Mouse (Mus musculus): ENCODE measurements around the gene Hectd4. TPM values are rescaled to one million over a fixed set of nuclear protein-coding genes. Genes with fewer than 3 reads are reported as not detected.

Gene Hectd4
- polyA plus RNA-seq, 1 experiment from 2014 or later: 26.5 TPM

DNA sequence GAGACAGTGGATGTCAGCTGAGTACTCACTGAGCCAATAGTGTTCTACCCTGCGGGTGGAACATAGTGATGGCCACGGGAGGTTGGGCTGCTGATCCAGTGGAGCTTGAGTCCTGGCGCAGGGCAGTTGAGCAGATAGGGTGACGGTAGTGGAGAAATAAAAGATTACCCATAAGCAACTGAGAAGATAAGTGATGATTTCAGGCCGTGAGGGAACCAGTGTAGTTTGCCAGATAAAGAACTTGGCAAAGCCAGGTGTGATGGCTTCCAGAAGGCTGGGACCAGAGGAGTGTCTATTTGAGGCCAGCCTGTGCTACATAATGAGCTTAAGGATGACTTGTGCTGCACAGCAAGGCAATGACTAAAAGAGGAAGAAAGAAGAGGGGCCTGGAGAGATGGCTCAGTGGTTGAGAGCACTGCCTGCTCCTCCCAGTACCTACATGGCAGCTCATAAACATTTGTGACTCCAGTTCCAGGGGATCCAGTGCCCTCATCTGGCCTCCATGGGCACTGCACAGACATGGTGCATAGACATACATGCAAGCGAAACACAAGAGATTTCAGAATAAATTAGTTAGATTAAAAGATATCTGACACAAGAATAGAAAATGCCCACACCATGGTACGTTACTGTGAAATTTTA lies 46.8 kb downstream of the Hectd4 start:
- ATAC-seq (replicated peaks): no peak
- Histone ChIP-seq H3K9ac (no peak overlapping the region), H3K4me3 (no peak overlapping the region), H3K36me3 (replicated peaks) (peaks cover 27% of the 10 kb centered on the region), H3K4me2 (no peak overlapping the region), H3K4me1 (no peaks in the 10 kb centered on the region), H3K27me3 (replicated peaks) (no peaks in the 10 kb centered on the region), H3K9me3 (no peaks in the 10 kb centered on the region), H3K27ac (no peak overlapping the region)
- WGBS: 89% methylated on average over 7 of the region's 7 CpGs

GRCm38 (mm10) chr5:121271046-121271445 lies 51.0 kb downstream of the Hectd4 start:
- no peak for ATAC-seq (replicated peaks)
- Histone ChIP-seq H3K27ac (no peak overlapping the region), H3K4me1 (no peaks in the 10 kb centered on the region), H3K27me3 (replicated peaks) (no peaks in the 10 kb centered on the region), H3K4me3 (no peak overlapping the region), H3K36me3 (replicated peaks) (peaks cover 38% of the 10 kb centered on the region), H3K9ac (no peak overlapping the region), H3K9me3 (no peaks in the 10 kb centered on the region), H3K4me2 (no peak overlapping the region)
- WGBS: 79% methylated on average over 7 of the region's 7 CpGs

DNA sequence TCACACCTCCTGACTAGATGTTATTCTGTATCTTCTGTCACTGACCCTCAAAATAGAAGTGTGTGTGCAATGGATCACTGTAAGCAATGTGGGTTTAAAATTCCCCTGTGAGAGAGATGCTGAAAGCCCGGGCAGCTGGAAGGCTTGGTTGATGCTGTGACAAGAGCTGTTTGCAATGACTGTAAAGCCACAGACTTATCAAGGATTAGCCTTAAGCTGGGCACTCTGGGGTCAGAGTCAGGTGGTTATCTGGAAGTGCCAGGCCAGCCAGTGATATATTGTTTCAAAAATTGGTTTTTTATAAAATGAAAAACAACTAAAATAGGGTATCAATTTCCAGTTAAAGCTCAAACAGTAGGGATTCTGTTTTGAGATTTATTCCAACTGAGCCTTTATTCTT lies 56.8 kb downstream of the Hectd4 start:
- Histone ChIP-seq H3K36me3 (replicated peaks) (peaks cover 46% of the 10 kb centered on the region), H3K4me1 (no peaks in the 10 kb centered on the region), H3K4me2 (no peak overlapping the region), H3K27me3 (replicated peaks) (no peaks in the 10 kb centered on the region), H3K9me3 (no peaks in the 10 kb centered on the region), H3K27ac (no peak overlapping the region), H3K4me3 (no peak overlapping the region), H3K9ac (no peak overlapping the region)
- no peak for ATAC-seq (replicated peaks)
- 71% methylated on average over 1 of the region's 1 CpGs for WGBS

DNA sequence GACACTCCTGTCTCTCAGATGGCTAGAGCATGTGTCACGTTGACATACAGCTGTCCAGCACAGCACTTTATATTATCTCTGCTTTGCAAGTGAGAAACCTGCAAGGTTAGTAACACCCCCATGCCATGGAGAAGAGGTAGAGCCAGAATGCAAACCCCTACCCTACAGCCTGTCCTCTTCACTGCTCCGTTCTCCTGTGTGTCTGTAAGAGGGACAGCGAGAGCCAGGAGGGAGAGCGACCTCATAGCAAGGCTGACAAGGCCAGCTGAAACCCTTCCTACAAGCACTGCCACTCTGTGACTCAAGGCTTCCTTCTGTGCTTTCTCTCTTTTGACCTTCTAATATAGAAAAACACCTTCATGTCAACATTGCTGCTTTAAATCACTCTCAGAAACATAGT lies 60.4 kb downstream of the Hectd4 start:
- Histone ChIP-seq H3K4me1 (no peaks in the 10 kb centered on the region), H3K27me3 (replicated peaks) (no peaks in the 10 kb centered on the region), H3K9ac (no peak overlapping the region), H3K9me3 (no peaks in the 10 kb centered on the region), H3K36me3 (replicated peaks) (peaks cover 39% of the 10 kb centered on the region), H3K4me2 (no peak overlapping the region), H3K4me3 (no peak overlapping the region), H3K27ac (no peak overlapping the region)
- ATAC-seq (replicated peaks): no peak
- 94% methylated on average over 4 of the region's 4 CpGs for WGBS

- Histone ChIP-seq H3K27ac (no peak overlapping the region), H3K4me1 (no peaks in the 10 kb centered on the region), H3K9me3 (no peaks in the 10 kb centered on the region), H3K36me3 (replicated peaks) (peaks cover 61% of the 10 kb centered on the region), H3K4me3 (no peak overlapping the region), H3K27me3 (replicated peaks) (no peaks in the 10 kb centered on the region), H3K9ac (no peak overlapping the region), H3K4me2 (no peak overlapping the region)
- ATAC-seq (replicated peaks): no peak
- WGBS: 89% methylated on average over 9 of the region's 9 CpGs
Observed at GRCm38 (mm10) chr5:121283051-121283450, 63.0 kb downstream of the Hectd4 start.

- Histone ChIP-seq H3K4me1 (no peaks in the 10 kb centered on the region), H3K9ac (no peak overlapping the region), H3K9me3 (no peaks in the 10 kb centered on the region), H3K4me2 (no peak overlapping the region), H3K27ac (no peak overlapping the region), H3K27me3 (replicated peaks) (no peaks in the 10 kb centered on the region), H3K4me3 (no peak overlapping the region), H3K36me3 (replicated peaks) (peaks cover 64% of the 10 kb centered on the region)
- WGBS: 94% methylated on average over 5 of the region's 5 CpGs
- ATAC-seq (replicated peaks): no peak
Observed at GRCm38 (mm10) chr5:121284816-121285215, 64.8 kb downstream of the Hectd4 start.

GRCm38 (mm10) chr5:121287213-121287612 lies 67.2 kb downstream of the Hectd4 start:
- 95% methylated on average over 2 of the region's 2 CpGs for WGBS
- ATAC-seq (replicated peaks): no peak
- H3K9me3 ChIP-seq: no peaks in the 10 kb centered on the region
- H3K9ac ChIP-seq: no peak overlapping the region
- no peak overlapping the region for H3K4me2 ChIP-seq
- no peaks in the 10 kb centered on the region for H3K27me3 ChIP-seq (replicated peaks)
- H3K27ac ChIP-seq: no peak overlapping the region
- no peak overlapping the region for H3K4me3 ChIP-seq
- no peaks in the 10 kb centered on the region for H3K4me1 ChIP-seq
- peaks cover 68% of the 10 kb centered on the region for H3K36me3 ChIP-seq (replicated peaks)

DNA sequence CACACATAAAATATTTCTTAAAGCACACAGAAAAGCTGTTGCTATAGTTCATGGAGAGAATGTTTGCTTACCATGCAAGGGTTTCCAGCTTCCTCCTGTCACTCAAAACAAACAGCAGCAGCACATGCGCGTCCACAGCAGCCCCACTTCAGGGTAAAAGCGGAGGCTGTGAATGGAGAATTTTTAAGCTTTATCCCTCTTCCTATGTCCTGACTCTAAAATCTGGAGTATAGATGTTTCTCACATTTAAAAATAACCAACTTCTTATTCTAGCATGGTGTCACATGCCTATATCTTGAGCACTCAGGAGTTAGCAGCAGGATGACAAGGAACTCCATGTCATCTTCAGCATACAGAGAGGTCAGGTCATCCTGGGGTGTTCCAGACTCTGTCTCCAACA lies 70.3 kb downstream of the Hectd4 start:
- no peaks in the 10 kb centered on the region for H3K4me1 ChIP-seq
- no peak overlapping the region for H3K4me2 ChIP-seq
- H3K4me3 ChIP-seq: no peak overlapping the region
- ATAC-seq (replicated peaks): no peak
- WGBS: 92% methylated on average over 3 of the region's 3 CpGs
- H3K27ac ChIP-seq: no peak overlapping the region
- H3K9ac ChIP-seq: no peak overlapping the region
- H3K27me3 ChIP-seq (replicated peaks): no peaks in the 10 kb centered on the region
- no peaks in the 10 kb centered on the region for H3K9me3 ChIP-seq
- peaks cover 79% of the 10 kb centered on the region for H3K36me3 ChIP-seq (replicated peaks)

- no peak overlapping the region for H3K9ac ChIP-seq
- WGBS: 89% methylated on average over 16 of the region's 16 CpGs
- no peaks in the 10 kb centered on the region for H3K9me3 ChIP-seq
- peaks cover 82% of the 10 kb centered on the region for H3K36me3 ChIP-seq (replicated peaks)
- H3K27me3 ChIP-seq (replicated peaks): no peaks in the 10 kb centered on the region
- no peak for ATAC-seq (replicated peaks)
- no peak overlapping the region for H3K27ac ChIP-seq
- no peak overlapping the region for H3K4me3 ChIP-seq
- no peaks in the 10 kb centered on the region for H3K4me1 ChIP-seq
- no peak overlapping the region for H3K4me2 ChIP-seq
Observed at GRCm38 (mm10) chr5:121292309-121293165, 72.5 kb downstream of the Hectd4 start.

- 93% methylated on average over 7 of the region's 7 CpGs for WGBS
- no peak for ATAC-seq (replicated peaks)
- no peaks in the 10 kb centered on the region for H3K27me3 ChIP-seq (replicated peaks)
Observed at GRCm38 (mm10) chr5:121305009-121305408, 85.0 kb downstream of the Hectd4 start.

DNA sequence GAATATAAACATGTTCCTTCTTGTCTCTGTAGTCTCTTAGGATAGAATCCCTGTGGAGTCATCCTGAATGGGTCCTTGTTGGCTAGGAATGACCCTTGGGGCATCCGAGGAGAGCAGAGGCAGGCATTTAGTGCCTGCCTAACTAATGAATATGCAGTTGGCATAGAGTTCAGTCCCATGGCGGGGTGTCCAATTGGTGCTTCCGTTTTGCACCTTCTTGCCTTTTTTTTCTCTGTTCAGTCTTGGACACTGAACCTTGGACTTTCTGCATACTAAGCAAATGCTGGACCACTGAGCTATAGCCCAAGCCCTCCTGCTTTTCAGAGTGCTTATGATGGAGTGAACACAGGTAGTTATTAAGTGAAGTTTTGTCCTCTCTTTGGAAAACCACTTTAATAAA lies 87.6 kb downstream of the Hectd4 start:
- WGBS: 64% methylated on average over 3 of the region's 3 CpGs
- H3K4me1 ChIP-seq: no peaks in the 10 kb centered on the region
- no peak overlapping the region for H3K4me2 ChIP-seq
- H3K27ac ChIP-seq: no peak overlapping the region
- H3K9ac ChIP-seq: no peak overlapping the region
- H3K36me3 ChIP-seq (replicated peaks): peaks cover 92% of the 10 kb centered on the region
- ATAC-seq (replicated peaks): no peak
- H3K4me3 ChIP-seq: no peak overlapping the region
- H3K27me3 ChIP-seq (replicated peaks): no peaks in the 10 kb centered on the region
- no peaks in the 10 kb centered on the region for H3K9me3 ChIP-seq

More at GRCm38 (mm10) chr5:121305009-121305408, 85.0 kb downstream of the Hectd4 start:
- H3K9ac ChIP-seq: no peak overlapping the region
- peaks cover 90% of the 10 kb centered on the region for H3K36me3 ChIP-seq (replicated peaks)
- H3K4me2 ChIP-seq: no peak overlapping the region
- no peak overlapping the region for H3K4me3 ChIP-seq
- no peaks in the 10 kb centered on the region for H3K9me3 ChIP-seq
- H3K27ac ChIP-seq: no peak overlapping the region
- H3K4me1 ChIP-seq: no peaks in the 10 kb centered on the region

DNA sequence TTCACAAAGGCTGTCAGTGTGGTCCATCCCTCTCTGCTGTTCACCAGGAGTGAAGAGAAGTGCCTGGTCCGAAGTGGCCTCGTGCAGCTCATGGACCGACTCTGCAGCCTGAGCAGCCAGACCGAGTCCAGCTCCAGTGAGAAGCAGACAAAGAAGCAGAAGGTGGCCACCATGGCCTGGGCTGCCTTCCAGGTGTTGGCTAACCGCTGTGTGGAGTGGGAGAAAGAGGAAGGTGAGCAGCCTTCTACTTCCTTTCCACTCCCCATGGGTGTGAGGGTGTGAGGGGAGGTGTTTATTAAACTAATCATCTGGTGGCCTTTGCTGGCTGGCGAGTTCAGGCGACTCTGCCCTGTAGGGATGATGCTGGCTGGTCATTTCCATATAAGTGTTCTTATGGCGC lies 91.6 kb downstream of the Hectd4 start:
- H3K4me3 ChIP-seq: no peak overlapping the region
- H3K4me1 ChIP-seq: no peaks in the 10 kb centered on the region
- peaks cover 91% of the 10 kb centered on the region for H3K36me3 ChIP-seq (replicated peaks)
- no peak for ATAC-seq (replicated peaks)
- H3K9me3 ChIP-seq: no peaks in the 10 kb centered on the region
- H3K4me2 ChIP-seq: no peak overlapping the region
- H3K9ac ChIP-seq: no peak overlapping the region
- no peaks in the 10 kb centered on the region for H3K27me3 ChIP-seq (replicated peaks)
- 94% methylated on average over 8 of the region's 8 CpGs for WGBS
- no peak overlapping the region for H3K27ac ChIP-seq

Data from midbrain, embryonic 15.5 days (tissue).